Mouse (Mus musculus) left cerebral cortex, adult 9 months (tissue): ENCODE measurements around the gene Fam219b.

Experiments used
- DNase-seq, 2 experiments: peaks; one replicate each; pipeline ENCODE4 v3.0.0; 2022; ENCODE audit warnings: low spot score in 2 of 2

Fam219b gene

GRCm38 (mm10) chr9:57537044-57537727, at the start of gene Fam219b:
Gene Fam219b, plus strand, starts transcription at chr9:57537528.
- peak; percentile 79 to 92 for DNase-seq

- no peak for DNase-seq
Observed at GRCm38 (mm10) chr9:57487807-57488206, 49.5 kb upstream of the Fam219b start.

DNA sequence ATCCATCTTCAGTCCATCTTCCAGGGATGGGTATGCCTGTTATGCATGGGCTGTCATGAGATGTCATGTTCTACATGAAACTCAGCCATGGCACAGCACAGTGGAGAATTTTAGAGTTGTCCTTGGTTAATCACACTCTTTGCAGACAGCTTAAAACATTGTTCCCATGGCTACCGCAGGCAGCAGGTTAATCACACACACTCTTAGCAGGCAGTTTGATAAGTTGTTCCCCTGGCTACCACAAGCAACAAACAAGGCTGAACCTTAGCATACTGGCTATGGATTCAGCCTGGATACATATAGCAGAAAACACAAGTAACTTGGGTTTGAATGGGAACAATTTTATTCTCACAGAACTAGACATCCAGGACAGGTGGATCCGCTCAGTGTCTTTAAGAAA, 43.8 kb upstream of the Fam219b start:
- no peak for DNase-seq

DNA sequence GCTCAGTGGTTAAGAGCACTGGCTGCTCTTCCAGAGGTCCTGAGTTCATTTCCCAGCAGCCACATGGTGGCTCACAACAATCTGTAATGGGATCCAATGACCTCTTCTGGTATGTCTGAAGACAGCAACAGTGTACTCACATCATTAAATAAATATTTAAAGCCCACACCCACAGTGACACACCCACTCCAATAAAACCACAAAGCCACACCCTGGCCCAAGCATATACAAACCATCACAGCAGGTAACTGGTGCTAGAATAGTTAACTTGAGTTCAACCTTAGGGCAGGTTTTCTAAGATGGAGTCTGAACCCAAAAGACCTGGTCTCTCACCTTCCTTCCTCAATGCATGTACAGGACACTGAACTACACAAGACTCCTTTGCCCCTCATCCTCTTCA, 42.4 kb upstream of the Fam219b start:
- DNase-seq = no peak

DNA sequence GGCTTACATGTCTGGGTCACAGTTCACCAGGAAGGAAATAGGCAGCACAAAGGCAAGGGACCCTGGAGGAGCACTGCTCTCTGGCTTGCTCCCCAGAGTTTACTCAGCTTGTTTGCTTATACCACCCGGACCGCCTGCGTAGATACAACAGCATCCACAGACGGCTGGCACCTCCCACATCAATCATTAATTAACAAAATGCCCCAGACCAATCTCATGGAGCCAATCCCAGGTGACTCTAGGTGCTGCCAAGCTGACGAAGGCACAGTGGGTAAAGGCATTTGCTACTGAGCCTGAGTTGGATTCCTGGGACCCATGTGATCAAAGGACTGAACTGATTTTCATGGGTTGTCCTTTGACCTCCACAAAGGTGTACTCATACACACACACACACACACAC, 40.1 kb upstream of the Fam219b start:
- DNase-seq = no peak

DNA sequence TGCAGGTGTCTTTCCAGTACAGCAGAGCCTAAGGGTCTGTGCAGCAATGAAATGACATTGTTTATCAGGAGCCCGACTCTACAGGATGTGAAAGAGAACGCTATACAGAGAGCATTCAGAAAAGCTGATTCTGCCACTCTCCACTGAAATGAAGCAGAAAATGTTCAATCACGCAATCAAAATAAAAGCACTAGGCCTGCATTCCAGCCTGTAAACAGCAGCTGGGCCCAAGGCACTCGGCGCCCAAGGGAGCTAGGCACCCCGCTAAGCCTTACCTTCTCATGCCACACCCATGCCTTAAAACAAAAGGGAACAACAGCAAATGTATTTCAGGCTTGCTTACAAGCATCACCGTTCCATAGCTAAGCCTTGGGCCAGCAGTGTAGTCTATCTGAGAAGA, 38.8 kb upstream of the Fam219b start:
- no peak for DNase-seq

DNA sequence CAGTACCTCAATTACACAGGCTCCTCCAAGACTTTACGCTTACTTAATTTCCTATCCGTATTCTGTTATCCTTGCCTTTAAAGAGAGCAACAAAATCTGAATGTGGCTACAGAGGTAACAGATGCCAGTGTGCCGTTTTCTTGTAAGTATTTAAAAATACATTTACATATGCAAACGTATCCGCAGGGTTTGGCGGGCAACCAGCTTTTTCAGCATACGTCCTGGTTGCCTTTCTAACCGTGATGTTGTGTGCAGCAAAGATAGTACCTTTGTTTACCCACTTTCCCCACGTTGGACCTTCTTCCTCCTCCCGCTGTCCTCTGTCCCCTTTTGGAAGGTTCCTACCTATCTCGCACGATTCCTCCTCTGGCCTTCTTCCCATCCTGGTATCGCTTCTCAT, 35.9 kb upstream of the Fam219b start:
- DNase-seq = peak in 1 of 2 experiments; percentile 45

- peak in 1 of 2 experiments; percentile 46 for DNase-seq
Observed at GRCm38 (mm10) chr9:57501861-57502260, 35.5 kb upstream of the Fam219b start.

- DNase-seq = peak in 1 of 2 experiments; percentile 52
Observed at GRCm38 (mm10) chr9:57502911-57503621, 34.3 kb upstream of the Fam219b start.

DNA sequence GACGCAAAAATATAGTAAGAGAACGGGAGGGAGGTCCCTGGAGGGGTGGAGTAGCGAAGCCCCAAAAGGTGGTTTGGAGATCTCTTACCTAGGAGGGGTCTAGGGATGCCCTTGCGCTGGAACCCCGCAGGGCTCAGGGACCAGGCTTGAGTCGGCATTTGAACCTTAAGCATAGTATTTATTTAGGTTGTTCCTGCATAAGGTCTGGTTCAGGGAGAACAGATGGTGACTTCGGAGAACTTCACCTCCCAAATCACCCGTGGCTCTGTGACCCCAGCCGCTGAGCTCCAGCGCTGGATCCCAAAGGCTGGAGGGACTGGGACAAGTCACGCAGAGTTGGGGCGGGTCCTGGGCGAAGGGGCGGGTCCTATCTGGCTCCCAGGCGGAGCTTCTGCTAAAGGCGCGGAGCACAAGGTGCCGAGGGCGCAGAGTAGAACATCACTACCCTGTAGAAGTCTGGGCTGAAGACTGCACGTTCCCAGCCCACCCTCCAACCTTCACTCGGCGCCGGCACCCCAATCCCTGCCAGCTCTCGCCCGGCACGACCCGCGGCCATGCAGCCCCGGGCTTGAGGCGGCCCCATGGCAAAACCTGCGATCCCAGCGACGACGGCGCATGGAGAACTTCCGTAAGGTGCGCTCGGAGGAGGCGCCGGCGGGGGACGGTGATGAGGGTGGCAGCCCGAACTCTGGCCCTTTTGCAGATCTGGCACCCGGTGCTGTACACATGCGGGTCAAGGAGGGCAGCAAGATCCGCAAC, 33.5 kb upstream of the Fam219b start, which contains the start of gene Rpp25:
Rpp25 (plus strand) TSS at position 405 of the 759 bp plus-strand sequence.
- DNase-seq = peak in 1 of 2 experiments; percentile 54

DNA sequence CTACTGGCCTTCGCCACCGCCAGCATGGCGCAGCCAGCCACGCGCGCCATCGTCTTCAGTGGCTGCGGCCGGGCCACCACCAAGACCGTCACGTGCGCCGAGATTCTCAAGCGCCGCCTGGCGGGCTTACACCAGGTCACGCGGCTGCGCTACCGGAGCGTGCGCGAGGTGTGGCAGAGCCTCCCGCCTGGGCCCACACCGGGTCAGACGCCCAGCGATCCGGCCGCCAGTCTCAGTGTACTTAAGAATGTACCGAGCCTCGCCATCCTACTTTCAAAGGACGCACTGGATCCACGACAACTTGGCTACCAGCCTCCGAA, 33.0 kb upstream of the Fam219b start:
- DNase-seq = peak in 1 of 2 experiments; percentile 54

GRCm38 (mm10) chr9:57504891-57505290, 32.4 kb upstream of the Fam219b start:
- DNase-seq = no peak

DNA sequence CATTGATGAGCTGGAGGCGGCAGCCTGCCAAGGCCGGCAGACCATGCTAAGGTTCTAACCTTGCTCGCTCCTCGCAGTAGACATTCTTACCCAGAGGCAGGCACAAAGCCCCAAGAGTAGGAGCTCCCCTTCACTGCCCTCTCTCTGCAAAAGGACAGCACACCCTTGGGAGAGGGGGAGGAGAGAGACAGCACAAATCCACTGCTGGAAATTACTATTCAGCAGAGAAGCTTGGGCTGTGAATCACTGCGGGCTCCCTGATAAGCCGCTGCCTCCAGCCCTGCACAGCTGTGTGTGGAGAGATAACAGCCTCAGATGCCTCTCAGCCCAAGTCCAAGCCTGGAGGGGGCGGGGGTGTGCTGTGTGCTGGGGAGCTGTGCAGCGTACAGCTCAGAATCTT, 31.6 kb upstream of the Fam219b start:
- DNase-seq = peak in 1 of 2 experiments; percentile 60

DNA sequence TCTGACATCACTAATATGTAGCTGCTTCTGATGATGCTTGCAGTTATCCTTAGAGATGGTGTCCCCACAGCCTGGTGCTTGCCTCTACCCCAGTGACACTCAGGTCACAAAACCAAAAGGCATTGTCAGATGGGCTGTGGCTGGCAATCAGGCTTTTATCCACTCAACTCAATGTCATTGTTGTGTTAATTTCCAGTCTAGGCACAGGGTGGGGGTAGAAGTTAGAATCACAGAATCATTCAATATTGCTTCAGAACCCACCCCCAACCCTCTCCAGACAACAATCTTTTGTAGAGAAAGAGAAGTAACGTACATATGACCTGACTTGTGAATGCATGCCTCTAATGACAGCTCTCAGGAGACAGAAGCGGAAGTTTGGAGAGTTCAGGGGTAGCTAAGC, 26.8 kb upstream of the Fam219b start:
- DNase-seq = no peak

DNA sequence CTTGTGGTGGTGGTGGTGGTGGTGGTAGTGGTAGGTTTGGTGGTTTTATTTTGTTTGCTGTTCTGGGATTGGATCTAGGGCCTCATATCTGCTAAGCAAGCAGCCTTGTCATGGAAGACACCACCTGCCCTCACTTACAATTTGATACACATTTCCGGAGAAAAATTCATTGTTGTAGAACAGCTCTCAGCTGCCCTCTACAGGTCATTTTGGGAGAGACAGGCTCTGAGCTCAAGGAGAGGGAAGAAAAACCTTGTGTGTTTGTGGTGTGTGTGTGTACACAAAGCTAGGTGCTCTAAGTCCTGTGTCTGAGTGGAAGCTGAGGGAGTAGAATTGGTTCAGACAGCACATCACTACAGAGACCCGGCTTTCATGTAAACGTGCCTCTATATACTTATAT, 20.2 kb upstream of the Fam219b start:
- peak in 1 of 2 experiments; percentile 74 for DNase-seq

DNA sequence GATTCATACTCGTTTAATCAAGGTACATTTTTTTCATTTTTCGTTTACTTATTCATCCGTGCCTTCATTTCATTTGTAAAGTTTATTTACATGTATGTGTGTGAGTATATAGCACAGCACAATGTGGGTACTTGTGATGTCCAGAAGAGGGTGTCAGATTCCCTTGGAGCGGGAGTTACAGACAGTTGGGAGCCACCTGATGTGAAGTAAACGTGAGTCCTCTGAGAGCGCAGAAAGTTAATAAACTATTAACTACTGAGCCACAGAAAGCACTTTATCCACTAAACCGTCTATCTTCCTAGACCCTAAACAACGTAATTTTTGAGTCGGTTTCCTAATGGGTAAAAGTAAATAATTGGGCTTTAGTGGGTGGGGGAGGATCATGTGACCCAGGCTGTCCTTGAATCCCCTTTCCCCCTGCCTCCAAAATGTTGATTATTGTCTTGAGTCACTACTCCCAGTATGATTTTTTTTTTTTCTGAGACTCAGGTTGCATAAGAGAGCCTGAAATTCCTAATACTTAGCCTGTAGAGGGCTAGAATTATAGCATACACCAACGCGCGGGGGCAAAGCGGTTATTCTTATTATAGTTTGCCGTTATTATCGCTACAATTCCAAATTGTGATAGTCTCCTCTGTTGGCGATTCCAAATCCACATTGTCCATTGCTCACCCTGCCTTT, 16.8 kb upstream of the Fam219b start:
- DNase-seq = no peak

DNA sequence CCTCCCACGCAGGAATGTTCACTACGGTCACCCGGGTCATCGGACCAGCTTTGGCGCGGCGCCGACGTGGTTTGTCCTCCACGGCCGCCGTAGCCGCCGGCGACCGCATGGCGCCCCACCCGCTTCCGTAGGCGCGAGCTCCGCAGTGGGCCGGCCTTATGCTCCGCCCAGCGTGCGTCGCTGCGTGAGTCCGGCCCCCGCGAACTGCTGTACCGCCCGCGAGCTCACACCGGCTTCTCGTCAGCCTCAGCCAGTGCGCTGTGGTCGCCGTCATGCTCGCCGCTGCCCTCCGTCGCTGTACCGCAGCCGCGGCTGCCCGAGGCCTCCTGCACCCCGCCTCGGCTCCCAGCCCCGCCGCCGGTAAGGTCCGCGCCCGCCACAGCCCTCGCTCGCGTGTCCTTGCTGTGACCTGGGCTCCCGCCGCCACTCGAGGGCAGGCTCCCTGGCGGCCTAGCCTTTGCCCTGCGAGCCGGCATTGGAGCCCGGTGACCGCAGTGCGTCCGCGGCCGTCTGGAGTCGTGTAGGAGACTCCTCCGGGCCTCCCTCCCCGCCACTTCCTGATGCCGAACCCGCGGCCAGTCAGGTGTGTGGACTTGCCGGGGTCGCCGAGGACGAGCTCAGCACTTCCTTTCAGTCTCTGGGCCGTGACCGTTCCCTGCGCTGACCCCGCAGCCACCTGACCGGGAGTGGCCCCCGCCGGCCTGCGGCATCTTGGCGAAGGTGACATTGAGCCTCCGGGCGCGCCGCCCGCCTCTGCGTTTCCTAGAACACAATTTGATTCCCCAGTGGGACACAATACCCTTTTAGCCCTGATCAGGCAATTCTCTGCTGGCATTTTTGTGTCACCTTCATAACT, 16.0 kb upstream of the Fam219b start, which contains the start of gene Cox5a:
Cox5a (plus strand) TSS at position 219 of the 856 bp plus-strand sequence.
- DNase-seq = peak; percentile 78 to 94

DNA sequence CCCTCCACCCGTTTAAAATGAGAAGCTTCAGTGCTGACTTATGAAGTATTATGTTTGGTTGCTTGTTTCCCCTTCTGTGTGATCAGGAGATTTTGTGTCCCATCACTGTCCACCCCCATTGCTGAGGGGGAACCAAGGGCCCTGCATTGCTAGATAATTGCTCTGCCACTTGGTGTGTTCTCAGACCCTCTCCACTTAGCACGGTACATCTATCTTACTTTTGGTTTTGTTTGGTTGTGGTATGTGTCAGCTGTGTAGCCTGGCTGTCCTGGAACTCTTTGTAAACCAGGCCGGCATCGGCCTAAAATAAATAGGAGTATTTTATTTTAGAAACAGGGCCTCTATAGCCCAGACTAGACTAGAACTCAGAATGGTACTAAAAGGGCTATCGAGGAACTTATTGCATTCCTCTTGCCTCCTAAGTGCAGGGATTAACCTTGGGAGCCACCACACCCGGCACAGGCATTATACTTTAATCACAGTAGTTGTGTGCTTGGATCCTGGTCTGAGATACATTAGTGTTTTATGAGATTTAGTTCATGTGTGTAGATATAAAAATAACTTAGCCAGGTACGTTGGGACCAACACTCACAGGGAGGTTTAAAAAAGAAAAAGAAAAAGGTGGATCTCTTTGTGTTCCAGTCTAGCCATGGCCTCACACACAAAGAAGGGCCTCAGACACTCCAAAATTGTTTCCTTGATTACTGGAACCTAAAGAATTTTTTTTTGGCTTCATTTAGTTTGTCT, 15.0 kb upstream of the Fam219b start:
- DNase-seq = no peak

GRCm38 (mm10) chr9:57522861-57523246, 14.5 kb upstream of the Fam219b start:
- DNase-seq = no peak

- DNase-seq = no peak
Observed at GRCm38 (mm10) chr9:57523754-57524153, 13.6 kb upstream of the Fam219b start.
